Mouse (Mus musculus) heart, embryonic 16.5 days (tissue): ENCODE data around the gene Rasgrp3. TPM values are rescaled to one million over a fixed set of nuclear protein-coding genes. Genes with fewer than 3 reads are reported as not detected.

Experiments used
- ATAC-seq: fragments of 200-750 bp; cut with Nextera tagmentation; replicated peaks from 2 replicates; pipeline ENCODE4 v1.8.0; 2017; ENCODE audit warnings: moderate number of reproducible peaks; ENCODE audit not compliant: insufficient read depth, low FRiP score; ENCODE audit errors: extremely low read depth
- H3K27ac ChIP-seq: fragments of 300-500 bp; sonication (generic); 2 replicates; pipeline ENCODE4 v1.5.1; 2014; ENCODE audit warnings: mild to moderate bottlenecking, low read length, control low read depth, moderate library complexity
- H3K27me3 ChIP-seq: fragments of 300-500 bp; sonication (generic); 2 replicates; pipeline ENCODE4 v1.6.1; 2014; ENCODE audit warnings: low read length, mixed read lengths; ENCODE audit not compliant: control insufficient read depth, insufficient read depth
- H3K36me3 ChIP-seq: fragments of 300-500 bp; sonication (generic); 2 replicates; pipeline ENCODE4 v1.6.1; 2014; ENCODE audit not compliant: control insufficient read depth, insufficient read depth
- H3K4me1 ChIP-seq: fragments of 300-500 bp; sonication (generic); 2 replicates; pipeline ENCODE4 v1.6.1; 2014; ENCODE audit warnings: low read length, mixed read lengths; ENCODE audit not compliant: control insufficient read depth, insufficient read depth
- H3K4me2 ChIP-seq: fragments of 300-500 bp; sonication (generic); 2 replicates; pipeline ENCODE4 v1.6.1; 2014; ENCODE audit warnings: low read depth, mild to moderate bottlenecking, control low read depth, low read length
- H3K4me3 ChIP-seq: fragments of 300-500 bp; sonication (generic); 2 replicates; pipeline ENCODE4 v1.5.1; 2014; ENCODE audit warnings: mild to moderate bottlenecking, control low read depth, low read length
- H3K9ac ChIP-seq: fragments of 300-500 bp; sonication (generic); 2 replicates; pipeline ENCODE4 v1.6.1; 2014; ENCODE audit warnings: low read length, control low read depth
- H3K9me3 ChIP-seq: fragments of 300-500 bp; sonication (generic); replicated peaks from 2 replicates; pipeline ENCODE4 v1.6.1; 2016; ENCODE audit warnings: low read length; ENCODE audit not compliant: control insufficient read depth
- WGBS: fragments of 180-500 bp; shearing (Covaris S2); extraction: QIAGEN DNeasy Blood & Tissue Kit; methylation state at CpG from one replicate; pipeline ENCODE4 v1.1.7; 2014; 5-methylcytosine and 5-hydroxymethylcytosine counted together
- polyA plus RNA-seq: library from polyadenylated mRNA; unstranded; fragments of >200 nt; fragmentation: Nextera tagmentation; extraction: Ambion mirVana; gene quantifications from 2 replicates; pipeline ENCODE4 v1.2.1, GENCODE M21; 2015

Gene Rasgrp3
- 17.2 and 19.6 TPM in 2 replicates for polyA plus RNA-seq

GRCm38 (mm10) chr17:75435599-75435998 lies at the start of gene Rasgrp3:
Gene Rasgrp3 (plus strand): TSS chr17:75435896.
- H3K27ac ChIP-seq: peak within 1 kb of the TSS; percentile 84
- H3K9ac ChIP-seq: peak within 1 kb of the TSS; percentile 50
- 37% methylated on average over 6 of the region's 6 CpGs for WGBS
- no peaks in the 10 kb centered on the region for H3K9me3 ChIP-seq
- peak within 1 kb of the TSS; percentile 44 for H3K4me3 ChIP-seq
- H3K4me2 ChIP-seq: peak within 1 kb of the TSS; percentile 30
- no peaks in the 10 kb centered on the region for H3K36me3 ChIP-seq
- H3K27me3 ChIP-seq: no peaks in the 10 kb centered on the region
- peak; percentile 66 for ATAC-seq
- peaks cover 6% of the 10 kb centered on the region for H3K4me1 ChIP-seq

GRCm38 (mm10) chr17:75388402-75388801 lies 47.3 kb upstream of the Rasgrp3 start:
- Histone ChIP-seq H3K4me1 (no peaks in the 10 kb centered on the region; the same call in 1 of the 2 replicates), H3K9me3 (no peaks in the 10 kb centered on the region; the same call in 1 of the 2 replicates), H3K9ac (no peak overlapping the region), H3K4me3 (no peak overlapping the region), H3K4me2 (no peak overlapping the region), H3K27me3 (no peaks in the 10 kb centered on the region), H3K36me3 (peaks cover 6% of the 10 kb centered on the region), H3K27ac (no peak overlapping the region)
- 74% methylated on average over 4 of the region's 4 CpGs for WGBS
- ATAC-seq: no peak

GRCm38 (mm10) chr17:75390142-75390541 lies 45.6 kb upstream of the Rasgrp3 start:
- Histone ChIP-seq H3K9me3 (no peaks in the 10 kb centered on the region; the same call in 1 of the 2 replicates), H3K4me3 (no peak overlapping the region), H3K4me2 (no peak overlapping the region), H3K4me1 (no peaks in the 10 kb centered on the region; the same call in 1 of the 2 replicates), H3K36me3 (peaks cover 6% of the 10 kb centered on the region), H3K9ac (no peak overlapping the region), H3K27me3 (no peaks in the 10 kb centered on the region), H3K27ac (no peak overlapping the region)
- WGBS: 93% methylated on average over 10 of the region's 10 CpGs
- no peak for ATAC-seq

DNA sequence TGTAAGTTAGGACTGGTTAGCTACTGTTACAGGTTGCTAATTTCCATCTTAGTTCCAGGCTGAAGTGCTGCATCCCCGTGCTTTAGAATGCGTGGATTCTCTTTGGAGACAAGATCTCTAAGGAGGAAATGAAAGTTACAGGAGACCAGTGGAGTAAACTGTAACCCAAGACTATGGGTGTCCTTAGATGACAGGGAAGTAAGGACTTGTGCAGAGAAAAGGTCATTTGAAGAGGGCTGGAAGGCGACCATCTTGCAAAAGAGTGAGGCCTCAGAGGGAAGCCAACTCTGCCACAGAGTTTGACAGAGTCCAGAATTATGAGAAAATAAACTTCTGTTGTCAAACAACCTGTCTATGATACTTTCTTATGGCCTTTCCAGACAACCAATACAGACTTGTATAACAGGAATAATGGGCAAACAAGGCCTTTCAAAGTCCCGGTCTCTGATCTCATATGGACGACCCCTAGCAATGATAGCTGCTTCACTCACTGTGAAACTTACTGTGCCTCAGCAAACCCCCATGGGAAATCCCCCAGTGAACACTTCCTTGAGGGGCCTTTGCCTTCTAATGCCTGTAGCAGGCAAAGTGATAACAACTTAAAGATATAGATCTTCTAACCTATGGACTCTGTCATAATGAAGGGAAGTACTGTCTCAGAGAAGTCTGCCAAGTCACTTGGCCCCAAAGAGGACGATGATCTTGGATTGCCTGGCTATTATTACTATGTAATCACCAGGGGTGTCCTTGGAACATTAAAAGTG lies 44.1 kb upstream of the Rasgrp3 start:
- H3K27me3 ChIP-seq: no peaks in the 10 kb centered on the region
- H3K9me3 ChIP-seq: no peaks in the 10 kb centered on the region; the same call in 1 of the 2 replicates
- H3K4me3 ChIP-seq: no peak overlapping the region
- WGBS: 76% methylated on average over 6 of the region's 6 CpGs
- H3K4me2 ChIP-seq: no peak overlapping the region
- H3K4me1 ChIP-seq: no peaks in the 10 kb centered on the region; the same call in 1 of the 2 replicates
- H3K36me3 ChIP-seq: peaks cover 6% of the 10 kb centered on the region
- no peak overlapping the region for H3K27ac ChIP-seq
- no peak for ATAC-seq
- H3K9ac ChIP-seq: no peak overlapping the region

- H3K4me2 ChIP-seq: no peak overlapping the region
- H3K27me3 ChIP-seq: no peaks in the 10 kb centered on the region
- H3K27ac ChIP-seq: no peak overlapping the region
- H3K4me1 ChIP-seq: no peaks in the 10 kb centered on the region
- no peaks in the 10 kb centered on the region for H3K36me3 ChIP-seq
- no peak overlapping the region for H3K9ac ChIP-seq
- no peak for ATAC-seq
- WGBS: 52% methylated on average over 4 of the region's 4 CpGs
- H3K4me3 ChIP-seq: no peak overlapping the region
- no peaks in the 10 kb centered on the region for H3K9me3 ChIP-seq
Observed at GRCm38 (mm10) chr17:75406405-75406804, 29.3 kb upstream of the Rasgrp3 start.

- H3K4me1 ChIP-seq: no peaks in the 10 kb centered on the region
- ATAC-seq: no peak
- WGBS: 70% methylated on average over 3 of the region's 3 CpGs
- no peaks in the 10 kb centered on the region for H3K9me3 ChIP-seq
- H3K27ac ChIP-seq: no peak overlapping the region
- no peaks in the 10 kb centered on the region for H3K36me3 ChIP-seq
- no peak overlapping the region for H3K9ac ChIP-seq
- no peaks in the 10 kb centered on the region for H3K27me3 ChIP-seq
- no peak overlapping the region for H3K4me3 ChIP-seq
- H3K4me2 ChIP-seq: no peak overlapping the region
Observed at GRCm38 (mm10) chr17:75416861-75417260, 18.8 kb upstream of the Rasgrp3 start.

DNA sequence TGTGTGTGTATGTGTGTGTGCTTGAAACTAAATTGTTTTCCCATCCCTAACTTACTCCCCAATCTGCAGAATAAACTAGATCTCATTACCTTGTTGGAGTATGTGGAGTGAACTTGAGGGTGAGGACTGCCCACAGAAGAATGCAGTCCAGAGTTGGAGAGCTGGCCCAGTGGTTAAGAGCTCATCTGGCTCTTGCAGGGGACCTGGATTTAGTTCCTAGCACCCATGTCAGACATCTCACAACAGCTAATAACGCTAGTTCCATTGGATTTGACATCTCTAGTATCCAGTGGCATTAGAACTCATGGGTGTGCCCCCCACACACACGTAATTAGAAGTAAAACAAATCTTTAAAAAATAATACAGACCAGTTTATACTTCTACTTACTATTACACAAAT lies 1.5 kb upstream of the Rasgrp3 start:
- peaks cover 6% of the 10 kb centered on the region for H3K4me1 ChIP-seq
- H3K27me3 ChIP-seq: no peaks in the 10 kb centered on the region
- no peaks in the 10 kb centered on the region for H3K9me3 ChIP-seq
- H3K4me2 ChIP-seq: no peak overlapping the region
- 85% methylated on average over 2 of the region's 2 CpGs for WGBS
- no peak overlapping the region for H3K9ac ChIP-seq
- no peak overlapping the region for H3K27ac ChIP-seq
- no peaks in the 10 kb centered on the region for H3K36me3 ChIP-seq
- no peak for ATAC-seq
- no peak overlapping the region for H3K4me3 ChIP-seq

GRCm38 (mm10) chr17:75434871-75435270 lies 825 bp upstream of the Rasgrp3 start:
- WGBS: 73% methylated on average over 3 of the region's 3 CpGs

DNA sequence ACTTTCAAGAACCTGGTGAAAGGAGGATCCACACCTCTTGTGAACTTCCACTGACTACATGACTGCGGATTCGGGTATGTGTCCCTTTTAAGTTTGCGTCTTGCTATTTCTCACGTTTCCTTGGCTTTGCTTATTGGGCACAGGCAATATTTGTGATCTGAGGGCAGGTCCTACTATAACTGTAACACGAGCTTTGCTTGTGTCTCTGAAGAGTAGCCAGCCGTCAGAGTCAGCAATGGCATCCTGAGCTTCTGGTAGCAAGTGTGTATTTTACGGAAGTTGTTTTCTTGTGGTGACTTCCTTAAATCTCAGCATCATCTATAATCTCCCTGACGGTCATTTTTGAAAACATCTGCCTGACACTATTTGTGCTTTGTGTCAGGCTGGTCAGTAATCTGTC lies 399 bp downstream of the Rasgrp3 start:
- Histone ChIP-seq H3K27me3 (no peaks in the 10 kb centered on the region), H3K27ac (peak overlapping the region; percentile 84), H3K4me2 (peak overlapping the region; percentile 30), H3K4me1 (peaks cover 6% of the 10 kb centered on the region), H3K36me3 (no peaks in the 10 kb centered on the region), H3K4me3 (peak overlapping the region; percentile 44), H3K9ac (peak overlapping the region; percentile 50), H3K9me3 (no peaks in the 10 kb centered on the region)
- 53% methylated on average over 8 of the region's 8 CpGs for WGBS
- ATAC-seq: no peak

More at GRCm38 (mm10) chr17:75434871-75435270, 825 bp upstream of the Rasgrp3 start:
- Histone ChIP-seq H3K4me3 (no peak overlapping the region), H3K27ac (no peak overlapping the region), H3K27me3 (no peaks in the 10 kb centered on the region), H3K36me3 (no peaks in the 10 kb centered on the region), H3K9ac (no peak overlapping the region), H3K4me1 (peaks cover 6% of the 10 kb centered on the region), H3K9me3 (no peaks in the 10 kb centered on the region), H3K4me2 (no peak overlapping the region)
- no peak for ATAC-seq
